Mouse (Mus musculus) ES-E14 (cell line): ENCODE measurements at regions not wholly inside any gene's neighbourhood (a gene's known extent, or its start where the extent isn't known, plus 50 kb on each side); places are given as distances from the start of the nearest gene placed in this dataset.

Source experiments
- DNase-seq: peaks from one replicate; pipeline ENCODE4 v3.0.0-alpha.2; 2013; ENCODE audit warnings: low read depth, low spot score
- H3K27ac ChIP-seq: 2 replicates; pipeline ENCODE4 v1.5.1; 2012; ENCODE audit warnings: low read depth, mild to moderate bottlenecking, low read length, moderate library complexity, mixed read lengths; ENCODE audit not compliant: poor library complexity, insufficient read depth, severe bottlenecking
- H3K36me3 ChIP-seq: 2 replicates; pipeline ENCODE4 v1.6.1; 2012; ENCODE audit warnings: mild to moderate bottlenecking, low read length, moderate library complexity, mixed read lengths; ENCODE audit not compliant: control insufficient read depth, poor library complexity, insufficient read depth, severe bottlenecking
- H3K4me1 ChIP-seq, 2 experiments: fragments of 150-350 bp in 1 of 2; sonication (generic) in 1 of 2; 2 replicates each; pipeline ENCODE4 v1.6.1; 2012; ENCODE audit warnings: low read length in 2 of 2, mild to moderate bottlenecking in 1 of 2, mixed read lengths in 1 of 2; ENCODE audit not compliant: control insufficient read depth in 2 of 2, insufficient read depth in 2 of 2, poor library complexity in 1 of 2
- H3K4me3 ChIP-seq, 2 experiments: fragments of 150-350 bp in 1 of 2; sonication (generic) in 1 of 2; 2 replicates each; pipeline ENCODE4 v1.5.1; 2012; ENCODE audit warnings: low read length in 2 of 2, low read depth in 1 of 2, mild to moderate bottlenecking in 1 of 2, mixed read lengths in 1 of 2; ENCODE audit not compliant: insufficient read depth in 1 of 2, poor library complexity in 1 of 2, severe bottlenecking in 1 of 2
- H3K9ac ChIP-seq: 2 replicates; pipeline ENCODE4 v1.6.1; 2012; ENCODE audit warnings: low read depth, mild to moderate bottlenecking, low read length, mixed read lengths; ENCODE audit not compliant: poor library complexity, insufficient read depth, severe bottlenecking
- H3K9me3 ChIP-seq: fragments of 150-350 bp; sonication (generic); 2 replicates; pipeline ENCODE4 v1.6.1; 2012; ENCODE audit warnings: low read depth, mild to moderate bottlenecking, low read length; ENCODE audit not compliant: control insufficient read depth, insufficient read depth
- CHD2 ChIP-seq: IDR thresholded peaks from 2 replicates; pipeline ENCODE4 v1.6.1; 2014; ENCODE audit warnings: mild to moderate bottlenecking, low read depth, low read length, inconsistent platforms
- HCFC1 ChIP-seq: IDR thresholded peaks from 2 replicates; pipeline ENCODE4 v1.6.1; 2012; ENCODE audit warnings: low read length, inconsistent platforms, borderline replicate concordance; ENCODE audit not compliant: insufficient read depth
- MAFK ChIP-seq: IDR thresholded peaks from 2 replicates; pipeline ENCODE4 v1.6.1; 2014; ENCODE audit warnings: mild to moderate bottlenecking, low read depth, low read length, inconsistent platforms; ENCODE audit not compliant: insufficient read depth
- ZC3H11A ChIP-seq: IDR thresholded peaks from 2 replicates; pipeline ENCODE4 v1.6.1; 2012; ENCODE audit warnings: low read depth, mild to moderate bottlenecking, inconsistent platforms, low read length, borderline replicate concordance
- ZNF384 ChIP-seq: IDR thresholded peaks from 2 replicates; pipeline ENCODE4 v1.6.1; 2012; ENCODE audit warnings: low read depth, low read length, inconsistent platforms
- in situ Hi-C, 2 experiments: fragments of 600-800 bp; cut with MboI; formaldehyde crosslinking; loops; one replicate each; pipeline ENCODE4 v1.15.1; 2025; ENCODE audit warnings: low sequenced_read_pairs in 2 of 2, inconsistent platforms in 1 of 2; ENCODE audit not compliant: unreplicated experiment in 2 of 2

DNA sequence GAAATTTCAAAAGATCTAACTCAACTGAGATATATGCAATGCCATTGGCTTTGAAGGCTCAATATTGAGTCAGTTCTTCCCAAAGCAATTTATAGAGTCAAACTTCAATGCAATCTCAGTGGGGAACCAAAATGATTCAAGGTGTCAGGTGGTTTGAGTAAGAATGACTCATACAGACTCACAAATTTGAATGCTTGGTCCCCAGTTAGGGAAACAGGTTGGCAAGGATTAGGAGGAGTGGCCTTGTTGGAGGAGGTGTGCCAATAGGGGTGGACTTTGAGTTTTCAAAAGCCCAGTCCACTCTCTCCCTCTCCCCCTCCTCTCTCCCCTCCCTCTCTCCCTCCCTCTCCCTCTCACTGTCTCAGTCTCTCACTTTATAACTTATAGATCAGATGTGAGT, 52.8 kb upstream of the Smad1 start:
- DNase-seq, result no peak
- Histone ChIP-seq H3K9me3 (no peaks in the 10 kb centered on the region), H3K4me1 (no peaks in the 10 kb centered on the region), H3K27ac (no peak overlapping the region), H3K9ac (no peak overlapping the region), H3K4me3 (no peak overlapping the region), H3K36me3 (no peaks in the 10 kb centered on the region)
- TF ChIP-seq ZC3H11A (no peak), MAFK (no peak), CHD2 (no peak), HCFC1 (no peak), ZNF384 (no peak)
- in situ Hi-C loops, result no loop called here

GRCm38 (mm10) chr8:79449453-79449852, 50.1 kb upstream of the Smad1 start:
- H3K4me3 ChIP-seq, result no peak overlapping the region
- no peaks in the 10 kb centered on the region for H3K9me3 ChIP-seq
- TF ChIP-seq ZNF384 (no peak), MAFK (no peak), CHD2 (no peak), ZC3H11A (no peak), HCFC1 (no peak)
- no peaks in the 10 kb centered on the region for H3K36me3 ChIP-seq
- H3K4me1 ChIP-seq, result no peaks in the 10 kb centered on the region
- in situ Hi-C loops, result no loop called here
- no peak overlapping the region for H3K27ac ChIP-seq
- H3K9ac ChIP-seq, result no peak overlapping the region
- no peak for DNase-seq
